Mouse (Mus musculus): ENCODE results near the gene Npr2.

The Npr2 gene

GRCm38 (mm10) chr4:43629106-43629817 lies 2.5 kb upstream of the Npr2 start:
- no peak for DNase-seq (ENCODE audit: low spot score)

GRCm38 (mm10) chr4:43630030-43630581 lies 1.6 kb upstream of the Npr2 start:
- DNase-seq (ENCODE audit: low spot score) = peak; percentile 90

GRCm38 (mm10) chr4:43630671-43631045 lies 1.1 kb upstream of the Npr2 start:
- no peak for DNase-seq (ENCODE audit: low spot score)

GRCm38 (mm10) chr4:43631956-43632920 lies 503 bp downstream of the Npr2 start:
- DNase-seq (ENCODE audit: low spot score) = no peak

- no peak for DNase-seq (ENCODE audit: low spot score)
Observed at GRCm38 (mm10) chr4:43633296-43633695, 1.6 kb downstream of the Npr2 start.

GRCm38 (mm10) chr4:43633736-43634135 lies 2.0 kb downstream of the Npr2 start:
- no peak for DNase-seq (ENCODE audit: low spot score)

- no peak for DNase-seq (ENCODE audit: low spot score)
Observed at GRCm38 (mm10) chr4:43634621-43635374, 3.1 kb downstream of the Npr2 start.

GRCm38 (mm10) chr4:43636751-43637150 lies 5.0 kb downstream of the Npr2 start:
- no peak for DNase-seq (ENCODE audit: low spot score)

GRCm38 (mm10) chr4:43640076-43640475 lies 8.3 kb downstream of the Npr2 start:
- DNase-seq (ENCODE audit: low spot score) = no peak

- DNase-seq (ENCODE audit: low spot score) = no peak
Observed at GRCm38 (mm10) chr4:43640491-43640890, 8.8 kb downstream of the Npr2 start.

- DNase-seq (ENCODE audit: low spot score) = no peak
Observed at GRCm38 (mm10) chr4:43649783-43650182, 18.0 kb downstream of the Npr2 start.

GRCm38 (mm10) chr4:43652726-43653125 lies 21.0 kb downstream of the Npr2 start:
- DNase-seq (ENCODE audit: low spot score) = no peak

GRCm38 (mm10) chr4:43653161-43654015 lies 21.7 kb downstream of the Npr2 start, which contains the start of gene Spag8:
Spag8 (minus strand) TSS chr4:43653594.
- DNase-seq (ENCODE audit: low spot score) = peak; percentile 74

- no peak for DNase-seq (ENCODE audit: low spot score)
Observed at GRCm38 (mm10) chr4:43655656-43656338, 24.1 kb downstream of the Npr2 start.

- DNase-seq (ENCODE audit: low spot score) = peak; percentile 97
Observed at GRCm38 (mm10) chr4:43656339-43657109, 24.8 kb downstream of the Npr2 start, which contains the start of gene Hint2. Hint2 (minus strand) TSS chr4:43656466.

GRCm38 (mm10) chr4:43657146-43657545 lies 25.4 kb downstream of the Npr2 start:
- DNase-seq (ENCODE audit: low spot score) = no peak

- no peak for DNase-seq (ENCODE audit: low spot score)
Observed at GRCm38 (mm10) chr4:43666412-43666811, 34.7 kb downstream of the Npr2 start.

GRCm38 (mm10) chr4:43668782-43669427 lies 37.2 kb downstream of the Npr2 start, which contains the start of the genes Tmem8b and Fam221b:
Tmem8b (plus strand) TSS chr4:43668971.
Fam221b (minus strand) TSS chr4:43669145.
- DNase-seq (ENCODE audit: low spot score) = peak; percentile 93

- peak; percentile 76 for DNase-seq (ENCODE audit: low spot score)
Observed at GRCm38 (mm10) chr4:43669428-43669794, 37.7 kb downstream of the Npr2 start.

All from lung, postnatal 25 days (tissue).